Mouse (Mus musculus): ENCODE measurements around the gene Spg7.

- TF ChIP-seq POLR2A (IDR thresholded peaks at IDR 0.05; ENCODE audit: insufficient read length, low read depth) (no peak), E2F4 (IDR thresholded peaks at IDR 0.05; ENCODE audit: insufficient read depth) (no peak), POLR2AphosphoS2 (IDR thresholded peaks at IDR 0.05; ENCODE audit: insufficient read length, low read depth) (no peak), SRF (IDR thresholded peaks at IDR 0.05; ENCODE audit: control insufficient read depth, insufficient read length, low read depth) (no peak), MYOG (IDR thresholded peaks at IDR 0.05; ENCODE audit: control insufficient read depth in 1 of 3, insufficient read depth in 1 of 3, insufficient read length in 2 of 3, low read depth in 2 of 3) (no peak), USF1 (IDR thresholded peaks at IDR 0.05; ENCODE audit: low read depth) (no peak), MAX (IDR thresholded peaks at IDR 0.05; ENCODE audit: low read depth) (no peak), MYOD1 (IDR thresholded peaks at IDR 0.05; ENCODE audit: control insufficient read depth in 1 of 3, insufficient read length in 2 of 3, low read depth in 2 of 3) (no peak), TCF12 (IDR thresholded peaks at IDR 0.05; ENCODE audit: insufficient read depth, poor library complexity, severe bottlenecking) (no peak), CEBPB (IDR thresholded peaks at IDR 0.05; ENCODE audit: insufficient read depth, poor library complexity, severe bottlenecking) (no peak), TCF3 (IDR thresholded peaks at IDR 0.05; ENCODE audit: insufficient read length, low read depth) (no peak)
Measured at GRCm38 (mm10) chr8:123136287-123136686, 73.5 kb downstream of the Spg7 start.

Measured in myocyte (in vitro differentiated cells).